Mouse (Mus musculus) ES-Bruce4 (cell line): ENCODE results near the gene Serpinb6c.

Source experiments
- CTCF ChIP-seq: IDR thresholded peaks from one replicate; pipeline ENCODE4 v1.8.1; 2011; ENCODE audit warnings: low read depth, low read length
- EP300 ChIP-seq: IDR thresholded peaks from 2 replicates; pipeline ENCODE4 v1.6.1; 2011; ENCODE audit warnings: low read depth, low read length; ENCODE audit not compliant: insufficient read depth
- POLR2A ChIP-seq: IDR thresholded peaks from one replicate; pipeline ENCODE4 v1.8.1; 2011; ENCODE audit warnings: low read length; ENCODE audit not compliant: insufficient read depth

DNA sequence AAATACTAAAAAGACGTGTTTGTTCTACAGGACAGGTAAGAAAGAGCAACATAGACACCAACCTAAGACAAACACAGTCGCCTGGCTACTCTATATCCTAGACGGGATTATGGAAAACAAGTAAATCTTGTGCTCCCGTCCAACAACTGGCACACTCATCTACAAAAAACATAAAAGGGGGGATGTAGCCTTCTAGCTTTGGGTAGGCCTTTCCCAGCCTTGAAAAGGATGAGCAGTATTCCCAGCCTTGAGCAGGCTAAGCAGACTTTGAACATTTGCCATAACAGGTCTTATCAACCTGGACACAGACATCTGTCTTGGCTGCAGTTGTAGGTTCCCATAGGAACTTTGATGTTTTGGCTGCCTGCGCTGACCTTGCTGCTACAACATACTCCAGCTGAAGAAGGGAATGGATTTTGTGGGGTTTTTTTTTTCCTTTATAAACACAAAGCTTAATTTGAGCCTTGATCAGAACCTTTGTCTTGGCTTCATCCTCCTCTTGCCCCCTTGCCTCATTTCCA is 35.8 kb upstream of the Serpinb6c start:
- TF ChIP-seq POLR2A: no peak
- TF ChIP-seq CTCF: no peak
- TF ChIP-seq EP300: no peak
